Mouse (Mus musculus) intestine, postnatal 0 days (tissue): Measurements from ENCODE around the gene Dnajb2. TPM values are rescaled to one million over a fixed set of nuclear protein-coding genes. Genes with fewer than 3 reads are reported as not detected.

ENCODE experiments used
- ATAC-seq: fragments of 200-750 bp; cut with Nextera tagmentation; 2 replicates; pipeline ENCODE4 v1.8.0; 2017; ENCODE audit warnings: mild to moderate bottlenecking, moderate TSS enrichment, moderate library complexity
- H3K27ac ChIP-seq: fragments of 300-500 bp; sonication (generic); 2 replicates; pipeline ENCODE4 v1.5.1; 2014; ENCODE audit warnings: mild to moderate bottlenecking, low read depth, low read length, moderate library complexity
- H3K27me3 ChIP-seq: fragments of 300-500 bp; sonication (generic); replicated peaks from 2 replicates; pipeline ENCODE4 v1.6.1; 2014; ENCODE audit warnings: low read length, mixed read lengths; ENCODE audit not compliant: control insufficient read depth, insufficient read depth
- H3K36me3 ChIP-seq: fragments of 300-500 bp; sonication (generic); 2 replicates; pipeline ENCODE4 v1.6.1; 2014; ENCODE audit warnings: mild to moderate bottlenecking, moderate library complexity; ENCODE audit not compliant: control insufficient read depth, insufficient read depth
- H3K4me1 ChIP-seq: fragments of 300-500 bp; sonication (generic); replicated peaks from 2 replicates; pipeline ENCODE4 v1.6.1; 2014; ENCODE audit warnings: antibody characterized with exemption, low read length, mixed read lengths; ENCODE audit not compliant: control insufficient read depth, insufficient read depth
- H3K4me2 ChIP-seq: fragments of 300-500 bp; sonication (generic); replicated peaks from 2 replicates; pipeline ENCODE4 v1.6.1; 2014; ENCODE audit warnings: low read depth, mild to moderate bottlenecking, moderate library complexity
- H3K4me3 ChIP-seq: fragments of 300-500 bp; sonication (generic); 2 replicates; pipeline ENCODE4 v1.5.1; 2014; ENCODE audit warnings: low read depth, low read length
- H3K9ac ChIP-seq: fragments of 300-500 bp; sonication (generic); 2 replicates; pipeline ENCODE4 v1.6.1; 2014; ENCODE audit warnings: mild to moderate bottlenecking, low read depth, low read length
- H3K9me3 ChIP-seq: fragments of 300-500 bp; sonication (generic); 2 replicates; pipeline ENCODE4 v1.6.1; 2016; ENCODE audit warnings: mixed run types; ENCODE audit not compliant: control insufficient read depth
- CTCF ChIP-seq: sonication (generic); IDR thresholded peaks from 2 replicates; pipeline ENCODE4 v1.5.1; 2016; ENCODE audit warnings: low read depth, mild to moderate bottlenecking, control low read depth, antibody characterized with exemption, moderate library complexity
- WGBS: fragments of 180-500 bp; shearing (Covaris S2); extraction: QIAGEN DNeasy Blood & Tissue Kit; methylation state at CpG from one replicate; pipeline ENCODE4 v1.1.7; 2014; 5-methylcytosine and 5-hydroxymethylcytosine counted together
- polyA plus RNA-seq: library from polyadenylated mRNA; unstranded; fragments of >200 nt; fragmentation: Nextera tagmentation; extraction: Ambion mirVana; gene quantifications from 2 replicates; pipeline ENCODE4 v1.2.1, GENCODE M21; 2015

Gene Dnajb2
- polyA plus RNA-seq, 1 experiment from 2014 or later: 11.4 TPM

DNA sequence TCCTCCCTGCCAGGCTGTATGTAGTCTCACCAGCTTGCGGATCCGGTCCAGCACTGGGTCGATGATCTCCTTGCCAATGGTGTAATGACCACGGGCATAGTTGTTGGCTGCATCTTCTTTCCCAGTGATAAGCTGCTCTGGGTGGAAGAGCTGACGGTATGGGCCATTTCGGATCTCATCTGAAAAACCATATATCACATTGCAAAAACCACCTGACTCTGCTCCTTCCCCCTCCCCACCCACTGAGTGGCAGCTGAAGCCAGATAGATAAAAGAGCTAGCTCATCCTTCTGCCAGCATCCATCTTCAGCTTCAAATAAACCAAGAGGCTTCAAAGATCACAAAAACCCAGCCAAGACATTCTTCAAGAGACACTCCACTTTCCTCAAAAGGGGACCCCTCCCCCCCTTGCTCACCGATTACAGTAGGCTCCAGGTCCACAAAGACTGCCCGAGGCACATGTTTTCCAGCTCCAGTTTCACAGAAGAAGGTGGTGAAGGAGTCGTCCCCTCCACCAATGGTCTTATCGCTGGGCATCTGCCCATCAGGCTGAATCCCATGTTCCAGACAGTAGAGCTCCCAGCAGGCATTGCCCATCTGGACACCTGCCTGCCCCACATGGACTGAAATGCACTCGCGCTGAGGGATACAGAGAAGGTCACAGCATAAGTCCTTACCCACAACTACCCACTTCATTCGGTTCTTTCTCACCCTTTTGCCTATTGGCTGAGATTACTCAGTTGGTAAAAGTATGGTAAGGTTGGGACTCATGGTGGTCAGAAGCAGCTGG, 19.2 kb upstream of the Dnajb2 start:
- 71% methylated on average over 13 of the region's 13 CpGs for WGBS
- H3K36me3 ChIP-seq: peaks cover 20% of the 10 kb centered on the region
- H3K4me2 ChIP-seq: peak overlapping the region; percentile 100
- peaks cover 11% of the 10 kb centered on the region for H3K4me1 ChIP-seq
- ATAC-seq: no peak
- no peaks in the 10 kb centered on the region for H3K9me3 ChIP-seq
- H3K9ac ChIP-seq: no peak overlapping the region
- no peak overlapping the region for H3K4me3 ChIP-seq
- no peak overlapping the region for H3K27ac ChIP-seq
- no peak for TF ChIP-seq CTCF
- peaks cover 15% of the 10 kb centered on the region; the same call in 1 of the 2 replicates for H3K27me3 ChIP-seq

DNA sequence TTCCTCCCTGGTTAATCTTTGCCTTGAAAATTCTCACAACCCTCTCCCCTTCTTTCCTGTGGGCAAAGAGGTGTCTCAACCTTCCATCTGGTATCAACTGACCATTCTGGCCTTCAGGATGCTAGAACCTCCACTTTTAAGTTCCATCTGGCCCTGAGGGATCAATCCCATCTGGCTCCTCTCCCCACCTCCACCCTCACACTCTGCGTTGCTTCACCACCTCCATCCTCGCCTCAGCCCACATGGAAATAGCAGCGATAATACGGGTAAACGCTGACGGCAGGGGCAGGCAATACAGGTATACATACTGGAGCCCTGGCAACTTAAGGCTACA, 18.3 kb upstream of the Dnajb2 start:
- peaks cover 20% of the 10 kb centered on the region for H3K36me3 ChIP-seq
- no peak for TF ChIP-seq CTCF
- 2% methylated on average over 6 of the region's 6 CpGs for WGBS
- H3K9me3 ChIP-seq: no peaks in the 10 kb centered on the region
- H3K4me3 ChIP-seq: peak overlapping the region; percentile 44
- no peak overlapping the region for H3K27ac ChIP-seq
- H3K4me2 ChIP-seq: peak overlapping the region; percentile 100
- H3K9ac ChIP-seq: no peak overlapping the region
- no peak for ATAC-seq
- H3K27me3 ChIP-seq: peaks cover 15% of the 10 kb centered on the region; the same call in 1 of the 2 replicates
- peaks cover 11% of the 10 kb centered on the region for H3K4me1 ChIP-seq

DNA sequence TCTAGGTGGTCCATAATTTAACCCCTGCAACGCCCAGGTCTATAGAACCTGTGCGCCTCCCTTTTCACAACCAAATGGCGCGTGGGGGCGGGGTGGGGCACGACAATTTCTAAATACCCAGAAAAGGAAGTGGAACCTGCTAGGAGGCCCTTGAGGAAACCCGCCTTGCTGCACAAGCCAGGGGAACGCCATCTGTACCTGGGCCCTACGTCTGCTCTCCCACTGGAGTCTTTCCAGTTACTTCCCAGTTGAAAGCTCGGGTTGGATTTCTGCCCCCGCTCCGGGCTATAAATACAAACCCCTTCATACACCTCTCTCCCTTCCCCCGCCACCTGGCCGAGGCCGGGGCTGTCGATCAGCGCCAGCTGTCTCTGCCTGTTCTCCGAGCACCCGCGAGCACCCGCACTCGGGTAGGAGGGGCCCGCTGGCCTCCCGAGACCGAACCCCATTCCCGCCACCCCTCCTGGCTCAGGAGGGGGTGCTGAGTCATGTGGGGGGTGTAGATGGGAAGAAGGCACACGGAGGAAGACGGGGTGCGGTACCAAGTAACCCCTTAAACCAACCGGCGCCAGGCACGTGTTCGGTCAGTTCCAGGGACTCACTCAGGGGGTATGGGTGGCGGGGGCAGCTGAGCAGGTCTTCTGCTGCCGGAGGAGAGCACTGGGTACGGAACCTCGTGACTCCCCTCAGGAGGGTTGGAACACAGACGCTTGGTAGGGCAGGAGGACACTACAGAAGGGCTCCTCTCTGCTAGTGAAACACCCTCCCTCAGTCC, 17.8 kb upstream of the Dnajb2 start:
- WGBS: 1% methylated on average over 38 of the region's 38 CpGs
- H3K4me3 ChIP-seq: peak overlapping the region; percentile 44
- ATAC-seq: peak; percentile 29; the same call in 1 of the 2 replicates
- TF ChIP-seq CTCF: no peak
- peaks cover 18% of the 10 kb centered on the region for H3K36me3 ChIP-seq
- peak overlapping the region; percentile 100 for H3K4me2 ChIP-seq
- H3K4me1 ChIP-seq: peaks cover 11% of the 10 kb centered on the region
- no peaks in the 10 kb centered on the region for H3K9me3 ChIP-seq
- H3K27me3 ChIP-seq: peaks cover 15% of the 10 kb centered on the region; the same call in 1 of the 2 replicates
- H3K9ac ChIP-seq: peak overlapping the region; percentile 35
- peak overlapping the region; percentile 23 for H3K27ac ChIP-seq

DNA sequence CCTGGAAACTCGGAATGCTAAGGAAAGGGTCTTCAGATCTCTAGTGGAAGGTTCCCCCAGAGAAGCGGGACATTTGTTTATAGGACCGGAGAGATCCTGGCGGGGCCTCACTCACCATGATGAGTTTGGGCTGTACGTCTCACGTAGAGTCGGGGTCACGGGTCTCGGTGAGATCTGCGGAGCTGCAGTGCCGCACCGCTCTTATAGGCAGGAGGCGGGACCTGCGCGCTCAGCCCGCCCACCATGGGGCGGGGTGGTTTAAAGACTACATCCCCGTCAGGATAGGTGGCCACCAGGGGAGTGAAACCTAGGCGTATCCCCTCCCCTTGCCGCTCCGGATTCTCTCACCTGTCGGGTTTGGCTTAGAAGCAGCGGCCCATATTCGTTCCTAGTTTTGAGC, 17.1 kb upstream of the Dnajb2 start:
- under 1% methylated on average over 24 of the region's 24 CpGs for WGBS
- H3K36me3 ChIP-seq: peaks cover 11% of the 10 kb centered on the region; the same call in 1 of the 2 replicates
- peak overlapping the region; percentile 41 for H3K9ac ChIP-seq
- H3K4me1 ChIP-seq: peaks cover 4% of the 10 kb centered on the region
- peaks cover 15% of the 10 kb centered on the region; the same call in 1 of the 2 replicates for H3K27me3 ChIP-seq
- peak overlapping the region; percentile 44 for H3K4me3 ChIP-seq
- no peaks in the 10 kb centered on the region for H3K9me3 ChIP-seq
- H3K27ac ChIP-seq: peak overlapping the region; percentile 23
- H3K4me2 ChIP-seq: peak overlapping the region; percentile 100
- no peak for TF ChIP-seq CTCF
- peak; percentile 88 for ATAC-seq

DNA sequence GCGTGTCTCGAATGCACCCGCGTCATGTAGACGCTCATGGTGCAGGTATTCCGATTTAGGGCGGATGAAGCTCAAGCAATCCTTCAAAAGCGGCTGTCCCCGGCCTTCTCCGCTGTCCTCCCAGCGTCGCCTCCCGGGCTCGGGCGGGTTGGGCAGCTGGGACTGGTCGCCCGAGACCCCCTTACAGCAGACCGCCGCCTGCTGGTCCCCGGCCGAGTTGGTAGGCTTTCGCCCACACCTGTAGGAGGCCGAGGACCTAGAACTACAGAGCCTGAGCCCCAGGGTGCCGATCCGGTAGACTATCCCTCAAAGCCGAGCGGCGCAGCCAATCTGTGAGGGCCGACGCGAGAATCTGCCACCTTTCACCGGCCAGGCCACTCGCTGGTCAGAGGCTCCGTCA, 16.7 kb upstream of the Dnajb2 start, which contains the start of gene Tuba4a:
Gene Tuba4a, minus strand, starts transcription at position 335 of the 400 bp plus-strand sequence.
- TF ChIP-seq CTCF: peak; percentile 51
- H3K27ac ChIP-seq: peak within 1 kb of the TSS; percentile 23
- H3K9ac ChIP-seq: peak within 1 kb of the TSS; percentile 41
- H3K36me3 ChIP-seq: peaks cover 7% of the 10 kb centered on the region; the same call in 1 of the 2 replicates
- H3K4me3 ChIP-seq: peak within 1 kb of the TSS; percentile 44
- ATAC-seq: peak; percentile 38
- no peaks in the 10 kb centered on the region; the same call in none of the 2 replicates for H3K4me1 ChIP-seq
- no peaks in the 10 kb centered on the region for H3K9me3 ChIP-seq
- WGBS: 3% methylated on average over 34 of the region's 34 CpGs
- peak within 1 kb of the TSS; percentile 100 for H3K4me2 ChIP-seq
- peaks cover 15% of the 10 kb centered on the region; the same call in 1 of the 2 replicates for H3K27me3 ChIP-seq

DNA sequence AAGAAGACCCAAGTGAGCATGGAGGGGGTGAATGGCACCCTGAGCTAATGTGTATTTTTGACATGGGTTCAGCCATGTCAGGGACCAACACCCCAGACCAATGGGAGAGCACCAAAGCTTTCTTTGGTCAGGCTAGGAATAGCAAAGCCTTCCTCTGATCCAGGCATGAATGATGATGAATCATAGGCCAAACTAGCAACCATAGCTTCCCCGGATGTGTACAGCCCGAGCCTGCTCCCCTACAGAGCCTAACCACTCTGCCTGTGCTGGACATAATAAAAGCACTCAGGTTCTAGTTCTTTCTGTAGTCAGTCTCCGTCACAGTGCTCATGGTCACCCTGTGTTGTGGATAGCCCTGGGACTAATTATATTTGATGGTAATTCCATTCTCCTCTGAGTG, 14.7 kb upstream of the Dnajb2 start:
- no peaks in the 10 kb centered on the region for H3K9me3 ChIP-seq
- H3K9ac ChIP-seq: no peak overlapping the region
- no peaks in the 10 kb centered on the region for H3K36me3 ChIP-seq
- no peak overlapping the region for H3K27ac ChIP-seq
- H3K27me3 ChIP-seq: peaks cover 15% of the 10 kb centered on the region; the same call in 1 of the 2 replicates
- TF ChIP-seq CTCF: no peak
- ATAC-seq: no peak
- no peaks in the 10 kb centered on the region; the same call in 1 of the 2 replicates for H3K4me1 ChIP-seq
- WGBS: 77% methylated on average over 3 of the region's 3 CpGs
- H3K4me2 ChIP-seq: no peak overlapping the region
- no peak overlapping the region for H3K4me3 ChIP-seq
